Mouse (Mus musculus): ENCODE data around the gene Nim1k. TPM values are rescaled to one million over a fixed set of nuclear protein-coding genes. Genes with fewer than 3 reads are reported as not detected.

Nim1k gene
- 2.9 and 3.0 TPM in 2 replicates for total RNA-seq (2021)
- long read RNA-seq, experiment 1, full-length matches to known transcripts = 14 of 15 reads
- long read RNA-seq, experiment 1, partial matches to known transcripts = 1 of 15 reads
- long read RNA-seq, experiment 1, other reads (novel, unspliced or antisense) = 0 of 15 reads
- long read RNA-seq, experiment 2, full-length matches to known transcripts = 5 of 6 reads
- long read RNA-seq, experiment 2, partial matches to known transcripts = 0 of 6 reads
- long read RNA-seq, experiment 2, other reads (novel, unspliced or antisense) = 1 of 6 reads

DNA sequence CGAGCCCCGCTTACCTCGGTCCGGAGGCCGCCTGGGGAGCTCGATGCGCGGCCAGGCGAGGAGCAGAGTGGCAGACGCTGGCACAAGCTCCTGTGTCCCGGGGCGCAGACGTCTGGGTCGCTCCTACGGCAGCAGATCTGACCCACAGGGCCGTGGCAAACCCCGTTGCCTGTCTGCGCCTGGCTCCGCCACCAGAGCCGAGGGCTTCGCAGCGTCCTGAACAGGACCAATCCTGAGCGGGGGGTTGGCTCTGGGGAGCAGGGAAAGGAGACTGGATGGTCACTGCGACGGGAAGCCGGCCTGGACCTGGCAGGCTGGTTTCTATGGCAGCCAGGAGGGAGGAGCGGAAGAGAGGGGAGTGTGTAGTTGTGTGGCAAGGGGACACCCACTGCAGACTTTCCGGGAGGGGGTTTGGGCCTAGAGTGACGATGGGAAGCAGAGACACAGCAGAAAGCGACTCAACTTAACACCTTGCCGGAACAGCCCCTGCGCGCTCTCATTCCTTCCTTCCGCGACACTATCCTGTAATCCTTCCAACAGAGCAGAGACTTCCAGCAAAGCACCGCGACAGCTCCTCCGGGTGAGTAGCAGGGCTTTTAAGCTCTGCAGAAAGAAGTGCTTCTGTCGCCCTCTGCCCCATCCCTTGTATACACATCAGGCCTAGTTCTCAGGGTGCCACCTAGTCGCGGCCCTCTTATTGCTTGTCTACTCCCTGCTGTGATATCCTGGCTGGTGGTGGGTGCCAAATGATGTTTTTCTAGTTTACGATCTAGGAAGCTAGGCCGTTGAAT lies at the start of gene Nim1k:
Gene Nim1k, minus strand, starts transcription at position 202 of the 791 bp plus-strand sequence.
- DNase-seq = peak; percentile 94

DNA sequence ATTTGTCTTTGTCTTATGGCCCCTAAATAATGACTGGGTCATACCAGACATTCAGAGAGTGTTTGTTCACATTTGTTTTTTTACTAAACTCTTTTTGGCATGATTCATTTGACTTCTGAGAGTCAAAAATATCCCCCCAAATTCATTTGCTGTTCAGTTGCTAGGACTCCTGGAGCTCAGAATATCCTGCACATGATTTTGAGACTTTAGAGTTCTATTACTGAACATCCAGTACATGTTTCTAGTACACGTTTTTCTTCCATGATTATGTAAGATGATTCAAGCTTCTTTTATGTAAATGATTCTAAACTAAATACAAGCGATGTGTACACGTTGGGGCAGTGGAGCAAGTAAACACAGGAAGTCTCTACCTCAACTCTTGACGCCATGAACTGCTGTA lies 42.0 kb upstream of the Nim1k start:
- no peak for DNase-seq

DNA sequence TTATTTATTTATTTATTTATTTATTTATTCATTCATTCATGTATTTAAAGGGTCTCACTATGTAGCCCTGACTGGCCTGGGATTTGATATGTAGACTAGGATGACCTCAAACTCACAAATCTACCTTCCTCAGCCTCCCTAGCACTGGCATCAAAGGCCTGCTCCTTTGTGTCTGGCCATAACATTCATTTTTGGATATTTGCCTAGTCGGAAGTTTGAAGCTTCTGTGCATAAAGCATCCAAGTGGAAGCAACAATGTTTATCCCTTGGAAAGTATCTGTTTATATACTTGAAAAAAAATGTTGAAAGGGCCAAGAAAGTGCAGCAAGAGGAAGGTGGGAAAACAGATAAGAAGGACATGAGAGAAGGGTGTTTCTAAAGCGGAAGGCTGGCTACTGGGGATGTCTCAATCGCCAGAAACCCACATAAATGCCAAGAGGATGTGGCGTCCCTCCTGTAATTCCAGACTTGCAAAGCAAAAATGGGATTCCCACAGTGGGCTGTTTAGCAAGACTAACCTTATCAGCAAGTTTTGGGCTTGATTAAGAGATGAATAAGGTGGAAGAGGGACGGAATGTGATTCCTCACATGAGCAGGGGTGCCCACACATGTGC lies 37.2 kb upstream of the Nim1k start:
- DNase-seq = no peak

DNA sequence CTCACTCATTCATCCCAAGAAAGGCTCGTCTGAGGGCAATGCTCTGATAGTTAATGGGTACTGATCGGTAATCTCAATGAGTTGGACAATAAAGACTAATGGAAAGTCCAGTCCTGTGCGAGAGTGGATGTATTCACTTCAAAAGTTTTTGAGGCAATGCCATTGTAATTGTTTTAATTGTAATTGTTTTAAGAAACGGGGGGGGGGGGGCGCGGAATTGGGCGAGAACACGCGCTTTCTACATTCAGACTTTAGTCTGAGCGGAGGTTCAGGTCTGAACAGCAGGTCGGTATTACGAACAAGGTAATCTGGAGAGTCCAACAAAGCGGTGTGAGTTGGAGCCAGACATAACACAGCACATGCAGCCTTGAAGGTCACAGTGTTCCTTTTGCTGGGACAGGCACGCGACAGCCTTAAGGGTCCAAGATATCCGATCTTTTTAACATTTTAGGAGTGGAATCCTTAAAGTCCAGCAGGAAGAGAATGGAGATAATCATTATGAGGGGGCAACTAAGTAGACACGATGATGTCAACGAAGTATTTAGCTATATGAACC lies 36.0 kb upstream of the Nim1k start:
- DNase-seq = peak; percentile 26

DNA sequence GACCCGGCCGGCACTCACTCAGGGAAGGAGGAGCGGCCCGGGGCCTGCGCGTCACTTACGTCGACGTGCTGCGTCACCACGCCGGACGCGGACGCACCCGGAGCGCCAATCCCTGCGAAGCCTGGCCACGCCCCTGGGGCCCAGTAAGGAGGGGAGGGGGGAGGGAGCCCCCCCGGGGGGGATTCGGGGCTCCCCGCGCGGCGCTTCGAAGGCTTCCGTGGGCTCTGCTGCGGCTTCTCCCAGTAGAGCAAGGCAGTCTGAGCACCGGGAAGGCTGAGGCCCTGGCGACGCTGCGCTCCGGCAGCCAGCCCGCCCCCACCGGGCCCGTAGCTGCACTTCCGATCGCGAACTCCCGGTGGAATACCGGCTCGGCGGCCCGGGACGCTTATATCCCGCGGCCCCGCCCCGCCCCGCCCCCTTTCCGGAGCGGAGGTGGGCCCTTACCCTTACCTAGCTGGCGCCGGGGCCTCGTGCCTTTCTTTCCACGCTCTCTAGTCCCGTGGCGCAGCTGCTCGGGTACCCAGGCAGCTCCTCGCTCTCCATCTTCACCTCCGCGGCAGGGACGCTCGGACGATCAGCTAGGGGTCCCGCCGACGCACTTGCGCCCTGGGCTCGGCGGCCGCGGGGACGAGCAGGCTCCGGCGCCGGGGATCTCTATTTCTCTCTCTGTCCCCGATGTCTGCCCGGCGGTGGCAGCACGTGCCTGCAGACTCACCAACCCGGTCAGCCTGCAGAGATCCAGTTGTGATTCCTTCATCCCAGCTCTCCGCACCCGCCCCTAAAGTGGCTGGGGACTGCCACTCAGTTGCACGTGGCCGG lies 35.3 kb upstream of the Nim1k start, which contains the start of gene Zfp131:
Gene Zfp131, minus strand, starts transcription at position 129 of the 819 bp plus-strand sequence.
- DNase-seq = peak; percentile 98

DNA sequence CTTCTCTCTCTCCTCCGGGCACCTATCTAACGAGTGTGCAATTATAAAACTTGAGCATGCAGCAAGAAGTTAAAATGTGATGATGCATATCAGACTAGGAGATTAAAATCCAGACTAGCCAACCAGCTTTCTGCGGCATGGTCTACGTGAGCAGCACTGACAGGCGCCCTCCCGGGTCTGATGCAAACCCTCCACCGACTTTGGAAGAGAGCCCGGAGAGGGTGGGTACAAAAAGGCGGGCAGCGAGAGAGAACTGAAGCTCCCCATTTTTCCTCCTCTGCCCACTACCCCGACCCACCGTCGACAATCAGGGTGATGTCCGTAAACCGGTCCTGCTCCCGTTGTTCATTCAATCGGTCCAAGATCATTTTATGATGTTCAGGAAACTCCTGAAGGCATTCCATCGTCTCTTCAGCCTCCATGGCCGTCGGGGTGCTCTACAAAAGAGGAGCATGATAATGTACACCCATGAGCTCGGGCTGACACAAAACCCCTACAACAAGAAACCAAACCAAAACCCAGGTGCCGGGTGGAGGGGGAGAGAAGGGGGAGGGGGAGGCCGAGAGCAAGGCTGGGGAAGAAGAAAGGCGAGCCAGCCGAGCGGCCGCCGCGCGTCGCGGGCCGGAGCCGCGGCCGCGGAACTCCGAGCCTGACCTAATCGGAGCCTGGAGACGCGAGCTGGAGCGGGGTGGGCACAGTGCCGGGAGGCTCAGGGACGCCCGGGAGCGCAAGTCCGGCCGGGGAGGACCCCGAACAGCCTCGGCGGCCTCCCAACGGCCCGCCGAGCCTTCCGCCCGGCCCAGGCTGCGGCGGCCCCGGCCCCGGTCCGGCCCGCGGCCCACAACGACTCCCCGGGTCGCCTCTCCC lies 34.4 kb upstream of the Nim1k start:
- peak; percentile 80 for DNase-seq

DNA sequence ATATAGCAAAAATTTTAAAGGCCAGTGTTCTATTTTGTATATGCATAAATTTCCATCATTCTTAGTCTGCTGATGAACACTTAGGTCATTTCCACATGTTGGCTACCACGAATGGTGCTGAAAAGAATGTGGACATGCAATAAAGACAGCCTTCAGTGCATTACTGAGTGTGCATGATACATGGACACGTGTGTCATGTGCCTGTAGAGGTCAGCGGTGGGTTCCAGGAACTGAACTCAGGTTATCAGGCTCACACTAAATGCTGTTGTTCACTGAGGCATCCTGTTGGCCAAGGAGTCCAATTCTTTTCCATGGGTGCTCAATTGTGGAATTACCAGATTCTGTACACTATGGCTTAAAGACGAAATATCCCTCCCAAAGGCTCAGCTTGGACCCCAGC lies 27.9 kb upstream of the Nim1k start:
- DNase-seq = no peak

DNA sequence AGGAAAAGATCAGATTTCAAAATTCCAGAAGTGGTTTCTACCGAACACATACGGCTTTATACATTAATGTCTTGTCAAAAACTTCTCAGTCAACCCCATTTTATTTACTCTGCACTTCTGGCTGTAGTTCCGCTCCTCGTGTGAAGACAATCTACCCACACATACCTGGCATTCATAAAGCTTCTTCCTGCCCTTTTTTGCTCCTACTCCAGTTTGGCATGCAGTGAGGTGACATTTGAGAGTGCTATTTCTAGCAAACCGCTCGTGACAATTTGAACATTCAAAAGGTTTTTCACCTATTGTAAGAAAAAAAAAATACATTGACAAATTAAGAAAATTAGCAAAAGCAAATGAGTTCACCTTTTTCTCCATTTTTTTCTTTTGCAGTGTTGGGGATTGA lies 12.9 kb upstream of the Nim1k start:
- no peak for DNase-seq

DNA sequence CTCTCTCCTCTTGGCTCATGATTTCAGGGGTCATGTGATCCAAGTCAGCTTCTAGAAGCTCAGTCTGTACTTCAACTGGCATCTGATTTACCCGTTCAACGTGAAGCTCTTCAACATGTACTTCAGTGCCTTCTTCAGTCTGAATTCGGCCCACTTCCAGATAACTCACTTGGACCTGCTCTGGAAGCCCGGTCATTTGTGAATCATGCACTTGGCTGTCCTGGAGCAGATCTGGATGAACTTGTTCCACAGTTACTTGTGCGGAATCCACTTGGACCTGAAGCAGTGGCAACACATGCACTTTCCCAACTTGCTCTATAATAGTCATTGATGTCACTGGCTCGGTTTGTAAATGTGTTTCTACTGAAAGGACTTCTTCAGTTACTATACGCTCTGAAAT lies 10.8 kb upstream of the Nim1k start:
- no peak for DNase-seq

DNA sequence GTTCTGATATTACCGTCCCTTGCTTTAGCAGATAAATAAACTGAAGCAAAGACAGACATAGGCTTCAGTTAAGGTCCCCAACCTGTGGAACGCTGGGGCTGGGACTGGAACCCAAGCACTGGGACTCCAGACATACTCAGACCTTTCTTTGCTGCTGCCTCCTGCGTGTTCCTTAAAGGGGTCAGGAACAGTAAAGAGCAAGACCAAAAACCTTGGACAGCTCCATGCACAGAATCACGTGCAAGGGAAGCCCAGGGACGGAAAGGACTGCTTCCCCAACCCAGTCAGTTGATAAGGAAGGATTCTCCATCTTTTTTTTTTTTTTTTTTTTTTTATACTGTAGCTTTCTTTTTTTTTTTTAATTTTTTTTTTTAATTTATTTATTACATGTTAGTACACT lies 1.1 kb upstream of the Nim1k start:
- peak; percentile 27 for DNase-seq

DNA sequence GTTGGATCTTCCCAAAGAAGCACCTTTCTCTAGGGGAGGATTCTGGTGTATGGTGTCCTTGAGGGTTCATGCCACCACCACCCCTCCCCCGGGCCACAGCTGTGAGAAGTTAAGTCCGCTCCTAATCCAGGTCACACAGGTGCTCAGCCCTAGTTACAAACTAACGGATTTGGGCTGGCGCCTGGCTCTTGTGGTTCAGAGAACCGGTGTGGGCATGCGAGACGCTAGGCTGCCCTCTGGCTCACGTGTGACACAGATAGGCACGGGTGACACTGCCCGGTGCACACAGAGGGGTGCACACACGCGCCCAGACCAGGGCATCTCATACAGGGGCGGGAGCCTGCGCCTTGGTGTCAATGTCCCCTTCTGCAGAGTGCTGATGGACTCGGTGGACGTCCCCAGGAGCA lies 538 bp downstream of the Nim1k start:
- DNase-seq = no peak

DNA sequence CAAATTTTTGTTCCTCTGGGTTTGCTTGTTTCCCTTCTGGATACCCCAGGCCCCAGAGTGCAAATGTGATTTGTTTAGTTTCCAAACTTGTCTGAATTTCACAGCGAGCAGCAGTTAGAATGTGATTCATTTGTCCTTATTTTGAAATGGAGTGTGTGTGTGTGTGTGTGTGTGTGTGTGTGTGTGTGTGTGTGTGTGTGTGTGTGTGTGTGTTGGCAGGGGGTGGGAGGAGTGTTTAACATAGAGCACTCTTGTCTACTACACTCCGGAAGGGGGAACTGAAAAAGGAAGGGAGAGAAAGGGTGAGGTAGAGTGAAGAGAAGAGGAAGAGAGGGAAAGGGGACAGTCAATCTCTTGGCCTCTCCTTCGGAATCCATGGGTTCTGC lies 1.1 kb downstream of the Nim1k start:
- DNase-seq = peak; percentile 19

DNA sequence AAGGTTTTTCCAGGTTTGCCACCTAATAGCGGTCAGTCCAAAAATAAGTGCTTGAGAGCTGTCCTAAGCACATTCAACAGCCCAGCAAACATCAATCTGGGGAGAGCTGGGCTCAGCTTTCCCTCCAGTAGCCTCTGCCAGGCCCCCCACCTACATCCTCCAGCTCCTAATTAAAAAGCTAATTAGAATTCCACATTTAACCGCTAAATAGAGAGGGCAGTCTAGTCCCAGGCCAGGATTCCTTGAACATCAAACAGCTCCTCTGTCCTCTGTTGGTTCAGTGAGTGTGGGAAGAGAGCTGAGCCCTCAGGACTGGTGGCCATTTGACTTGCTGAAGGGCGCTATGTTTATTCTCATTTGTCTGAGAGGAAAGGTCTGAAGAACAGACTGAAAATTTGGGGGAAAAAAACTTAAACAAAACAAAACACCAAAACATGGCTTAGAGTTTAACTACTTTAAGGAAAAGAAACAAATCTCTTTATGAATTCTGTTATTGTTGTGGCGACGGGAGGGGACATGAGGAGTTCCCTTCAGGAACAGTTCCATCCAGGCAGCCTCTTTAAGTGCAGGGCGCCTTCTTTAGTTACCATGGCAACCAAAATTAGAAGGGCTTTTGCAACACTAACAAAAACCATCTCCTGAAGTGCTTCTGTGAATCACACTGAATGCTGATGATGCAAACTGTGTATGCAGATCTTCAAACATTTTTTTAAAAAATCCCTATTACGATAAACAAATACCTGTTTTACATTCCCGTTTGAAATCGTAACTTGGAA lies 1.6 kb downstream of the Nim1k start:
- no peak for DNase-seq

DNA sequence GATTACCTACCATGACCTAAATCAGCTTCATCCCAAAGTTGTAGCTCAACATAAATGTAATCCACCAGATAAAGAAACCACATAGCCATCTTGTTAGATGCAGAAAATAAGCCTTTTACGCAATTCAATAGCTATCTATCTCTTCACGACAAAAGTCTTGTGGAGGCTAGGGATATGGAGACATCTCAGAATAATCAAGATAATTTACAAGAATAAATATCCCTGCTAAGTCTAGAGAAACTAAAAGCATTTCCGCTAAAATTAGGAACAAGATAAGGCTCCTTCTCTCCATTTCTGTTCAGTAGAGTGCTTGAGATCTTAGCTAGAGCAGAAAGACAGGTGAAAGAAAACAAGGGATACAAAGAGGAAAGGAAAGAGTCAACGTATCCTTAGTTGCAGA lies 8.8 kb downstream of the Nim1k start:
- no peak for DNase-seq

DNA sequence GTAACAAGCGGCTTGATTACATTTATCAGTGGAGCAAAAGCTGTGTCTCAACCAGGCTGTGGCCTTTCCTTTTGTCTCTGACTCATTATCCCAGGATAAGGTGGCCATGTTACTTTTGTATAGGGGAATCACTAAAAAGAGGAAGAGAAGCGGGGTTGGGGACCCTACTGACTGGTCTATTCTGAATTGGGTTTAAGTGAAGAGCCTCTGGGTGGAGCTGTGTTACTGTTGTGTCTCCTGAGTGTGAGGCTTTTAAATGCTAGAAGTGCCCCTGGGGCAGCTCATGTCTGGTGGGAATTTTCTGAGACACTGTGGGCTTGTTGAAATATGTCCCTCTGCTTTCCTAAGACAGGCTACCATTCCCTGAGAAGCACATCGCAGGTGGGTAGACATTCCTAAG lies 12.2 kb downstream of the Nim1k start:
- DNase-seq = no peak

DNA sequence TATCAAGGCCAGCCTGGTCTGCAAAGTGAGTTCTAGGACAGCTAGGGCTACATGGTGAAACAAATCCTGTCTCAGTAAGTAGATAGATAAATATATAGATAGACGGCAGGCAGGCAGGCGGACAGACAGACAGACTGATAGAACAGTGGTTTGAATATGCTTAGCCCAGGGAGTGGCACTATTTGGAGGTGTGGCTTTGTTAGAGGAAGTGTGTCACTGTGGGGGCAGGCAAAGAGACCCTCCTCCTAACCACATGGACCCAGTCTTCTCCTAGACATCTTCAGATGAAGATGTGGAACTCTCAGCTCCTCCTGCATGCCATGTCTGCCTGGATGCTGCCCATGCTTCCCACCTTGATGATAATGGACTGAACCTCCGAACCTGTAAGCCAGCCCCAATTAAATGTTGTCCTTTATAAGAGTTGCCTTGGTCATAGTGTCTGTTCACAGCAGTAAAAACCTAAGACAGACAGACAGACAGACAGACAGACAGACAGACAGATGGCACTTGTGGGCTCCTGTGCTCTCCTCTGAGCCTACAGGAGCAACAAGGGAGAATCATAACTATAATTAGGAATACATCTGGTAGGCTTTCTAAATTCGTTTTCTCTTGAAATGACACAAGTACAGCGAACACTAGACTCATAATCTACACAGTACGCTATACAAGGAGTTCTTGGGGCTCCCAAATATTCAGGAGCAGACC lies 12.8 kb downstream of the Nim1k start:
- no peak for DNase-seq

DNA sequence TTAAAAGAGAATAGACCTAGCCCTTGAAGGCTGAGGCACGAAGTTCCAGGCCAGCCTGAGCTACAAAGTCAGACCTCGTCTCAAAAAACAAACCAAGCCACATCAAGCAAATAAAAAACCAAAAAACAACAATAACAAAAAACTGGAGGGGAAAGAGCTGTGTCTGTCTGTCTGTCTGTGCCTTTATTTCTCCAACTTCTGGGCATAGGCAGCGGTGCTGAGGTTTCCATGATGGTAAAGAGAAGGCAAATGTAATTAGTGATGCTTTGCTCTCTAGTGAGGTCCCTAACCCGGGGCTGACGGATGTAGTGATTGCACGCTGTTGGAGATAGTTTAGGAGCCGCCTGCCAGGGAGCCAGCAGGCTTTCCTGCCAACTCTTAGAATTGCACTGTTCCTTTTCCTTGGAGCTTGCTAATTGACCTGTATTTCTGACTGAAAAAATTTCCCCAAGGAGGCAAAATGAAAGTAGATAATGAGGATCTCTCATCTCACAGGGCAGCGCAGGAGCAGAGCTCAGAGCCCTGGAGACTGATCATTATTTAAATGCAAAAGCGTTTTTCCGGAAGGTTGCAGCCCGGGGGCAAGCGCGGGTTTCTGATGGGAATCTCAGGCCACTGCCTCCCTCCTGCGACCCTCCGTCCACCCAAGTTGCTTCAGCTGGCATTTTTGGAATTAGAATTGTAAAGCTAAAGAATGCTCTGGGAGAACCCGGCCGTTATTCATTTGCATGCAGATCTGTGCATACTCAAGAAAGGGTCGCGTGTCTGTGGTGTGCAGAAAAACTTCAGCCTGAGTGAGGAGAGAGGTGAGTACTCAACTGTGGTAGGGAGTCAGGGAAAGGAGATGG lies 14.1 kb downstream of the Nim1k start:
- DNase-seq = no peak

DNA sequence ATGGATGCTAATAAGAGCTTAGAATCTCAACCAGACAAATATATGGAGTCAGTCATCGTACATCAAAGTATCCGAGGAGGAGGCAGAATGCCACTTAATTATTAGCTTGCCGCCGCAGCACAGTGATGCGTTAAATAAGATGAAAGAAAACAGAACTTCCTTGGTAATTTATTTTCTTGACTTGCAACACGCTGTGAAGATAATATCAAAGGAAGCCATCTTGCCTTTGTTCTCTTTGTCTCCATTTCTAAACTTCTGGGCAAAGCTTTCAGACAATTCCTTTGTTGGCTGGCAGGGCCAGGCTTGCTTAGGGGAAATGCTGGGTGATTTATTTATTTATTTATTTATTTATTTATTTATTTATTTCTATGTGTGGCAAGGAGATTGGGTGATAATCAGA lies 24.2 kb downstream of the Nim1k start:
- no peak for DNase-seq

DNA sequence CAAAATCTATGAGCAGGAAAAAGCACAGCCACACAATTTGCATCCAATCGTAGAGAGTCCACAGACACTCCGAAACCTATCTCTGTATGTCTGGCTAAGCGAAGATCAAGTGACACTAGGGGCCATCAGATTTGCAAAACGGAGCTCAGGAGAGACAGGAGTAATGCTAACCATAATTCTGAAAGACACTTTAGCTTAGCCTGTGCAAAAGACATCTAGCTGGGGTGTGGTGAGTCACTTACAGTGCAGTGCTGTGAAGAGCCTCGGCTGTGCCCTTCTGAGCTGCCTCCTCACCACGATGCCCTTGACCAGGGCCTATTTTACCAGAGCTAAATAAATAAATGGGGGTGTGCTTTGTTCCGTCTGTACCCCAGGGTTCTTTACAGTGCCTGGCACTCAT lies 26.3 kb downstream of the Nim1k start:
- no peak for DNase-seq
